Mouse (Mus musculus) gastrocnemius, adult 18-20 months (tissue): ENCODE data around the gene Zswim3. TPM values are rescaled to one million over a fixed set of nuclear protein-coding genes. Genes with fewer than 3 reads are reported as not detected.

Source experiments
- DNase-seq: peaks from one replicate; pipeline ENCODE4 v3.0.0; 2021; ENCODE audit warnings: low spot score
- long read RNA-seq, 2 experiments: library from polyadenylated mRNA; stranded (forward); transcript quantifications; one replicate each; pipeline ENCODE4 v2.0.0; 2021
- total RNA-seq, 2 experiments: library from RNA; stranded (reverse); gene quantifications; 2 replicates each; pipeline ENCODE4 v1.2.3; 2021

Zswim3 gene
- 1 to 10 TPM; 1.5 TPM for total RNA-seq
- long read RNA-seq, experiment 1, partial matches to known transcripts, result 0 of 1 reads
- long read RNA-seq, experiment 1, other reads (novel, unspliced or antisense), result 0 of 1 reads
- long read RNA-seq, experiment 2, partial matches to known transcripts, result 0 of 3 reads
- long read RNA-seq, experiment 2, other reads (novel, unspliced or antisense), result 1 of 3 reads

DNA sequence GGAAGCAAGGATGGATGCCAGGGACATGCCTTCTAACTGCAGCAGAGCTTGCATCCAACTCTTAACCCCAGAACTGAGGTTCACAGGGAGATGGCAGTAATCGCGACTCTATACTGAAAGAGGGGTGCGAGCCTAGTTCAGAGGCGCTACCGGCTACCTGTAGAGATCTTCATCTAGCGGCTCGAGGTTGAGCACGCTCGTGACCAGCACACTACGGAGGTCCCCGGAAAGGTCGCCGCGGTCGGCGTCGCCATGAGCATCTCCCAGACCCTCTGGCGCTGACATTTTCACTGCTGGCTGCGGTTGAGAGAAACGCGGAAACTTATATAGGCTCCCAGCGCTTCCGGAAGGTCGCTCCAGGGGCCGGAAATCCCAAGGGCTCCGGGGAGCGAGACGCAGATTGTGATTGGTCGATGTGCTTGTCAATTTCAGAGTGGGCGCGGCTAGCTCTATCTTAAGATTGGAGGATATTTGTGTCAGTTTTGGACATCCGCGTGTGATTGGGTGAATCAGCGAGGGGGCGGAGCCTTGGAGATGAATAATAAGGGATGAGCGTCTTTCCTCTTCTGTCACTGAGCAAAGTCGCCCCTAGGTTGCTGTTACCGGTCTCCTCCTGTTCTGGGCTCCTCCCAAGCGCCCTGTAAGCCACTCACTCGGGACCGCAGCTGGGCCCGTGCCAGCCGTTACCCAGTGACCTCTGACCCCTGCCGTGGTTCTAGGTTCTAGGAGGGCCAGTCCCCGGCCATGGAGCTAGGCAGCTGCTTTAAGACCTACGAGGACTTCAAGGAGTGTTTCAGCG is at the start of gene Zswim3, which contains the start of gene Acot8:
TSS of gene Zswim3 (plus strand) at position 566 of the 799 bp plus-strand sequence.
TSS of gene Acot8 (minus strand) at position 350 of the 799 bp plus-strand sequence.
- peak; percentile 99 for DNase-seq

DNA sequence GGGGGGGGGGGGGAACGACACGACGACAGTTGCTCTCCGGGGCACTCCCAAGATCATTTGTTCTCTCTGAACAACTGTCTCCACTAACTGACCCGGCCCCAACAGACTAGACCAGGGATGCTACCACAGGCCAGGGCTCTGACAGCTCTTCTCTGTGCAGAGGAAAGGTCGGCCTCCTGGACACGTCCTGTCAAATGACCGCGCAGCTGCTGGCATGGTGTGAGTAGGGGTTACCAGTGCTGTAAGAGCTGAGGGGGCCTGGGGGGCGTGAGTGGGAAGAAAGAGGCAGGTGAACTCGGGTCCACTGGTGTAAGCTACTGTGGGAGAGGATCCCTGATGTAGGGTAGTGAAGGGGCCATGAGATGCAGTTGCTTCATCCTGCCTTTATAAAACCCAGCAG is 47.1 kb upstream of the Zswim3 start:
- DNase-seq, result no peak

DNA sequence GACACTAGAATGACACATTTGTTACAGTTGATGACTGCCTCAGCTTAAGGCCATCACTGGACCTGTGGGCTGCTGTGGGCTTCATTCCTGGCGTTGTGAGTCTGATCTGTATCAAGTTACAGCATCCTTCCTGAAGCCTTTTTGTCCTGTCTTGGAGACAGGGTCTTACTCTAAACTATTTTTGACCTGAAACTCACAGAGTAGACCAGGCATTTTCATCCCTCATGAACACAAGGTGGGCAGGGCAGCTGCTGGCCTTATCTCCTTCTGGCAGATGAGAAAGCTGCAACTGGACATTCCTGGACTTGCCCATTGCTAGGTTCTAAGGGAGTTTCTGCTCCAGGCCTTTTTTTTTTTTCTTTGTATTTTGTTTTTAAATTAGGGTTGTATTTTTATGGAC is 46.2 kb upstream of the Zswim3 start:
- DNase-seq, result no peak

DNA sequence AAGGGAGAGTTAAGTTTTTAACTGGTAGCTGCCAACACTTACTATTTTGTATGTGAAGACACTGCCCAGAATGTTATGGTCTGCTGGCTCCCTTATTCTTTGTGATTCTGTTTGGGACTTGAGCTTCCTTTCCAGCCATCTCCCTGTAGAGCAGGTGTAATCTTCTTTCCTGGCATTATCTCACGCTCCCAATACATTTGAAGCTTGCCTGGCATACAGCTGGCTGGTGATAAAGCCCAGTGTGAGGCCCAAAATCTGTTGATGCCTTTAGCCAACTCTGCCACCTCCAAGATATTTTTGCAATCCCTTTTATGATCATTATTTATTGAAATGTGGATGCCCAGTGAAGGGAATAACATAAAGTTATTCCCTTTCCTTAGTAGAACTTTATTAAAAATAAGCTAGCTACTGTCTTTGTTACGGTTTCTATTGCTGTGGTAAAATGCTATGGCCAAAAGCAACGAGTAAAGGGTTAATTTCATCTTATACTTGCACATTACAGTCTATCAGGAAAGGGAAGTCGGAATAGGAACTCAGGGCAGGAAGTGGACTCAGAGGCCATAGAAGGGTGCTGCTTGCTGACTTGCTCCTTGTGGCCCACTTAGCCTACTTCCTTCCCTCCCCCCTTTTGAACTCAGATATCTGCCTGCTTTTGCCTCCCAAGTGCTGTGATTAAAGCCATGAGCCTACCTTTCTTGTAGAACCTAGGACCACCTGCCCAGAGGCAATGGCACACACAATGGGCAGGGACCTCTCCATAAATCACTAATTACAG is 44.7 kb upstream of the Zswim3 start:
- DNase-seq, result no peak

DNA sequence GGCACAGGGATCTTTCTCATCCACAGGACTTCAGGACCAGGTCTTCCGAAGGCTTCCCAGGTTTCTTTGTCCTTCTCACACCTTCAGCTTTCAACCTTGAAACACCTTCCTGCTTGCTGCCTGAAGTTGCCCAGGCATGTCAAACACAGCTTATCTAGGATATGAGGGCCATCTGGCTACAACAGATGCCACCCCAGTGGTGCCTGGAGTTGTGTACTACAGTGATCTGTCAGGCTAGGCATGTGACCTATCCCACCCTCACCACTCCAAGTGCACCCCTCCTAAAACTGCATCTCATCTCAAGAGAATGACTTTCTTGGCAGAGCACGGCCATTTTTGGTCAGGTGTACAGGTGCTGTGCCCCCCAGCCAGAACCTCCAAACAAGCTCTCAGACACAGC is 43.4 kb upstream of the Zswim3 start:
- DNase-seq, result no peak

DNA sequence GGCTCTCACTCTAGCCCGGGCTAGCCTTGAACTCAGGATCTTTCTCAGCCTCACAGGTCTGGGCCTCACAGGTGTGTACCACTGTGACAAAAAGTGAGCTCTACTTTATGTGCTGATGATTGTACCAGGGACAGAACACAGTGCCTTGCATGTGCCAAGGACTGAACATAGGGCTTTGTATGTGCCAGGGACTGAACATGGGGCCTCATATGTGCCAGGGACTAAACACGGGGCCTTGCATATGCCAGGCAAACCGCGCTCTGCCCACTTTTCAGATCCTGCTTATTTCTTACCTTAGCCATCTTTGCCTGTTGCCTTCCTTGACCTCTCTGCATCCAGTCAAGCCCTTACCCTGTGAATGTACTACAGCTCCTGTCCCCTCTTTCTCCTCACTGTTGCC is 42.9 kb upstream of the Zswim3 start:
- no peak for DNase-seq

DNA sequence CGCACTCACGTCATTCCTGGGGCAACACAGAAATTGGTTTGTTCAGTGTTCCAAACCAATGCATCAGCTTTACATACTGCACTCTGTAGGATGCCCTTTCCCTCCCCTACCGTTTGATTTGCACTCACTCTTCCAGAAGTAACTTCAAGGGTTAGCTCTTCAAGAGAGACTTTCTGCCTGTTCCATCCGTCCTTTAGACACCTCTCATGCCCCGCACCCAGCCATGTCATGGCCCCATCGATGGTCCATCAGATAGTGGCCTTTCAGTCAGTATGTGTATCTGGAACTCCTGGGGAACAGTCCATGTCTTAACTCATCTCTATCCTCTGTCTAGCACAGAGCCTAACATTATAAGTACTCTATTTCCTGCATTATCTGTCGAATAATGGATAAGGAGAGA is 42.3 kb upstream of the Zswim3 start:
- no peak for DNase-seq

DNA sequence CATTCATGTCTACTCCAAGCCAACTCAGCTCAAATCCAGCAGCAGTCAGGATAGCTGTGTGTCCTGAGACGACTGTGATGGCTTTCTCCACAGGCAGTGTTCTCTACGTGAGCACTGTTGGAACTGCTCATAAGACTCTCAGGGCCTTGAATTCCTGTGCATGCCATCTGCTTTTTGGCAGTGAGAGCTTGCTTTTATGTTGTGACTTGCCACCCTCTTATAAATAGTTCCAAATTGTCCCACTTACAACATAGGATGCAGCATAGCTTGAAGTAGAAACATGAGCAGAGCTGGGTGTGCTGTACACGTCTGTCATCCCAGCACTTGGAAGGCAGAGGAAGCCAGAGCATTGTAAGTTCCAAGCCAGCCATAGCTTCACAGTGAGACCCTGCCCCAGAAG is 39.1 kb upstream of the Zswim3 start:
- DNase-seq, result no peak

DNA sequence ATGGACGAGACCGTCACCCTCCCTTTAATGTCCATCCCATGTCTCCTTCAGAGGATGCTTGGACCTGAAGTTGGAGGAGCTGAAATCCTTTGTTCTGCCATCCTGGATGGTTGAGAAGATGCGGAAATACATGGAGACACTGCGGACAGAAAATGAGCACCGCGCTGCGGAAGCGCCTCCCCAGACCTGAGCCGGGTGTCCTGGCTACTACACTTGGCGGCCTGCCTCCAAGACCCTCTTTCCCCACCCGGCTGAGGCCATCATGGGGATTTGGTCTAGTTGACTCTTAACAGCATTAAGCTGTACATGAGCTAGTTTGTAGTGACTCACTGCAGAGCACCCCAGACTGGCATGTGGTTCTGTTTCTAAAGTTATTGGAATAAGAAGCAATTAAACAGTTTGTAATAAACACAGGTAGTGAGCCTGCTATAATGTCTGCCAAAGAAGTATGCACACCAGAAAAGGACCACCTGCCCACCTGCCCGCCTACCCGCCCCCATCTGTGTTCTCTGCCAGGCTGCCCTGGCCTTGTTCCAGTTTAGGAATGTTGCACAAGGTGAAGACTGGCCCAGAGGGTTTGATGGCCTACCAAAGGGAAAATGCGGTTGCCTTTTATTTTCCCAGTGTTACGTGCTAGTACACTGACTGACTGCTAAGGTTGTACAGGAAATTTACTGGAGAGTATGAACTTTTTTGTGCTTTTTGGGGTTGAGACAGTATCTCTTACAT is 36.9 kb upstream of the Zswim3 start:
- DNase-seq, result no peak

DNA sequence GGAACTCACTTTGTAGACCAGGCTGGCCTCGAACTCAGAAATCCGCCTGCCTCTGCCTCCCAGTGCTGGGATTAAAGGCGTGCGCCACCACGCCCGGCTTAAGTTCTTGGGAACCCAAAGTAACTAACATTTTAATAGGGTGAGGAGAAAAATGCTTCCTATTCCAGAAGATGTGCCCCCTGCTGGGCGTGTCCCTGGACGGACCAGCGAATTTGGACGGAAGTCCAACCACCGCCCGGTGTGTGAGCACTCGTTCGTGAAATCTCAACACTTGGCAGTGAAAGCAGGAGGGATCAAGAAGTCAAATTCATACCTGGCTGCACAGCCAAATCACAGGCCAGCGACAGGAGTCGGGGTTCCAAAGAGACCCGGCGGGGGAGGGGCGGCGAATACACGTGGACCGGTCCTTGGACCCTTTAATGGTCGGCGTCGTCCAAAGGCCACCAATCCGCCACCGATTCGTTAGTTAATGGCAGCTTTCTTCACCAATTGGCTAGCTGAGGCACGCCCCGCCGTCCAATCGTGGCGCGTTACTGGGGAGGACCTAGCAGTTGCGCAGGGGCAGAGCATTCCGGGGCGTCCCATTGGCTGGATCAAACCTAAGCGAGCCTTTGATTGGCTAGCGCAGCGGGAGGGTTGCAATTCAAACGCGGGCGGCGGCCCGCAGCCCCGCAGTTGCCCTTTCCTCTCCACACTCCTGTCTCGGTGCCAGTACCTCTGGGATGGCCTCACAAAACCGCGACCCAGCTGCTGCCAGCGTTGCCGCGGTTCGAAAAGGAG is 35.5 kb upstream of the Zswim3 start, which contains the start of gene Ube2c:
TSS of gene Ube2c (plus strand) at position 641 of the 780 bp plus-strand sequence.
- peak; percentile 99 for DNase-seq

DNA sequence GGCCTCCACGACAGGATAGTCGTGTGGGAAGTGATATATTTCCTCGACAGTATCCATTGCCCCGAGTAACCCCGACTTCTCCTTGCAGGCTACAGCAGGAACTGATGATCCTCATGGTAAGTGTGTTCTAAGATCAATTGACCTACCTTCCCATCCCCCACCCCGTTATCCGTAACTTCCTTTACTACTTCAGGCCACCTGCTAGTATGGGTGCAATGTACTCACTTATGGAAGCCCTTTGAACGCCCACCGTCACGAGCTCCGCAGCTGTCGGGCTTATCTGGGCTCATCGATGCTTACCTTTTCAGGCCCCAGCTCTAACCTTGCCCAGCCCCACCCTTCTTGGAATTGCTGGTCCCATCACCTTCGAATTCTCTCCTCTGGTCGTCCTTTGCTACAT is 34.6 kb upstream of the Zswim3 start:
- DNase-seq, result no peak

DNA sequence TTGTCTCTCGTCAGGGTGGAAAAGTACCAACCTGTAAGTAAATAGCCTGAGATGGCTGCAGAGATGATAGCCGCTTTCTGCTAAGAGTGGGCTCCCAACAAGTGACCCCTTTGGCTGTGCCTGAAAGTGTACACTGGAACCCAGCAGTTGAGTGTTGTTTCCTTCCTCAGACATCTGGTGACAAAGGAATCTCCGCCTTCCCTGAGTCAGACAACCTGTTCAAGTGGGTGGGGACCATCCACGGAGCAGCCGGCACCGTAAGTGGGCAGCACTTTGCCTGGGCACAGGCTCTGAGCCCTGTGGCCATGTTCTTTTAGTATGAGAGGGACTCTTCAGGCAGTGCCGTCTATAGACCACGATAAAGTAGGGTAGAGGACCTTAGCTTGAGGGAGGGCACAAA is 33.8 kb upstream of the Zswim3 start:
- DNase-seq, result no peak

DNA sequence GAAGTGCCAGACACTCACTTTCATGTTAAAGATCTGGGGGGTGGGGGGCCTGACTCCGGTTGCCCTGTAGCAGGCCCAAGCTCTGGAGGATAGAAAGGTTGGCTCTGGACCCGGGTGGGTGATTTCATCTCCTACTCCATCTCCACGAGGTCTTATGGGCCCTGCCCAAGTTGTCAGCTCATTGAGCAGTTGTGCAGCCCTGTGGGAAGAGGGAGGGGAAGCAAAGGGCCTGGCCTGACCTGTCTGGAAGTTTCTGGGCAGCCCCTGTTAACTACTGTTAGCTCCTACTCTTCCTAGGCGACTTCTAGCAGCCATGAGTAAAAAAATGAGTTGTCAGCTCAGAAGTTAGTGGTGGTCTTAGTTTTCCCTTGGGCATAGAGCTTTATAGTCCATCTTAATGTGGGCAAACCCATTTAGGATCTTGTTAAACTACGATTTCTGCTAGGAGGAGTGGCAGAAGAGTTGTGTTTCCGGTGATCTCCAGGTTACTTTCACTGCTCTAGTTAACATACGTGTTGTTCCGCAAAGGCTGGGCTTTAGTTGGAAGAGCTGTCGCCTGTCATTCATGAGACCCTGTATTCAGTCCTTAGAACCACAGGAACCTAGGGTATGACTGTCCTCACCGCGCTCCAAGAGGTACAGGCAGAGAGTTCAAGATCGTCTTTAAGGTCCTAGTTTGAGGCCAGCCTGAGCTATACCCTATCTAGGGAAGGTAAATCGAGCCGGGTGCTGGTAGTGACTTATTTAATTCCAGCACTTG is 31.5 kb upstream of the Zswim3 start:
- no peak for DNase-seq

DNA sequence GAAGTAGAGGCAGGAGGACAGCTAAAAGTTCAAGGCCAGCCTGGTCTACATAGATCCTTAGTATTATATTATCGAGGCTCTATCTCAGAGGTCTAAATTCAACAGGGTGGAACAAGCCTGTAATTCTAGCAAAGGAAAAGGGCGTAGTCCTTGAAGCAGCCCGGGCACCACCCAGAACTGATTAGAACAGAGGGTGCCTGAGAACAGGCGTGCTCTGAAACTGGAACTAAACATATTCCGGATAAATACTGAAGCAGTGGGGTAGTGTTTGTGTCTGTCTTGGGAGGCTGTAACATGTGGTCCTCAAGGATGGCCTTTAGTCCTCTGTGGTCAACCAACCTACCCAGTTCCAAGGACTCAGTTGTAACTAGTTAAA is 30.9 kb upstream of the Zswim3 start:
- no peak for DNase-seq

DNA sequence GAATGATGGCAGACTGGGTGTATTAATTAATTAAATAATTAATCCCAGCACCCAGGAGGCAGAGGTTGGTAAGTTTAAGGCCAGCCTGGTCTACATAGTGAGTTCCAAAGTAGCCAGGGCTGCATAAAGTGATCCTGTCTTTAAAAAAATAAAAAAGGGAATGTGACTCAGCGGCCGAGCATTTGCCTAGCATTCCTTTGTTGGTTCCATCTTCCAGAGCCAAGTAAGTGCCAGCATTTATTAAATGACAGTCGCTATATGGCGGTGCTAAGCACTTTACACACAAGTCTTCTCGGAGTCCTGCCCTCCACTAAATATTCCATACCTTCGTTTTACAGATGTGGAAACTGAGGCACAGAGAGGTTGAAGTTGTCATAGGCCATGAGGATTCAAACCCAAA is 28.8 kb upstream of the Zswim3 start:
- DNase-seq, result no peak

DNA sequence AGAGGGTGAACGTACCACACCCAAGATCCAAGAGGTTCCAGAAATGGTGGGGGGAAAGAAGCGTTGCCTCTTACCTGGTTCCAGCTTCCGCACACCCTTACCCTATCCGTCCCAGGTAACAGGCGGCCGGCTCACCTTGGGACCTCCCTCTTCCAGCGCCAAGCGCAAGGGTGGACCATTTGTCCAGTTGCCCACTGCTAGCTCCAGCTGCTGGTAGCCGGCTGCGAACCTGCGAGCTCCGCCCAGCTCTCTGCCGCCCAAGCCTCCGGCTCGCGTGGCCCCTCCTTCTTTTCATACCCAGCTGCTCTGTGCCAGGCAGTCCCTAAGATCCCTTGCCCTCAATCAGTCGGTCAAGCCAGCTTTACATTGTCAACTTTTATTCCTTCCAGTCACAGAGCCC is 28.1 kb upstream of the Zswim3 start:
- no peak for DNase-seq

DNA sequence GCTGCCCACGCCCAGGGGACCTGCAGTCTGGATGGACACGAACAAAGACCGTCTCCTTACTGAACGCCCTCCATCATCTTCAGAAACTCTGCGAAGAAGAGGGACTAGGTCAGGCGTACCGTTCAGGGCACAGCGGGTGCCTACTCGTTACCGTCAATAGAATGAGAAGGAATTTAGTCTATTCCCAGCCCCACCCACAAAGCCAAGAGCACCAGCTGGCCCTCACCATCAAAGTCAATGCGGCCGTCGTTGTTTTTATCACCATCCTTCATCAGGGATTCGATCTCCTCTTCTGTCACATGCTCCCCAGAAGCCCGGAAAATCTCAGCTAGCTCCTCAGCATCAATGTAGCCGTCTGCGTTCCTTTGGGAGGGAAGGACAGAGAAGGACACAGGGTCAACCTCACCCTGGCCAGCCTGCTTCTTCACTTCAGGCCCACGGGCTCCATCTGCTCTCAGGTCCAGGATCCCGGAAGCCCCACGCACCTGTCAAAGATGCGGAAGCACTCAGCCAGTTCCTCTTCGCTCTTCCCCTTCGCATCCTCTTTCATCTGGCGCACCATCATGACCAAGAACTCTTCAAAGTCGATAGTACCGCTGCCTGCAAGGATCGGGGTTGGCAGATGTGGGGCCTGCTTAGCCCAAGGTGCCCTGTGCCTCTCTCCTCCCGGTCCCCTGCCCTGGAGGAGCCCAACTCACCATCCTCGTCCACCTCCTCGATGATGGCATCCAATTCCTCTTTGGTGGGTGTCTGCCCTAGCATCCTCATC is 27.5 kb upstream of the Zswim3 start:
- no peak for DNase-seq

DNA sequence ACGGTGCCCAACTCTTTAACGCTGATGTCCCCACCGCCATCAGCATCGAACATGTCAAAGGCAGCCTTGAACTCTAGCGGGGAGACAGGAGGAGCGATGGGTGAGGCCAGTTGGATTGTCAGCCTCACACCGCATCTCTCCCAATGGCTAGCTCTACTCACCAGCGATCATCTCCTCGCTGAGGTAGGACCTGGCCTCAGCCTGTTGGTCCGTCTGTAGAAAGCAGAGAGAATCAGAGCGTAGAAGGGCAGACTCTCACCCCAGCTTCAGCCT is 26.9 kb upstream of the Zswim3 start:
- no peak for DNase-seq

DNA sequence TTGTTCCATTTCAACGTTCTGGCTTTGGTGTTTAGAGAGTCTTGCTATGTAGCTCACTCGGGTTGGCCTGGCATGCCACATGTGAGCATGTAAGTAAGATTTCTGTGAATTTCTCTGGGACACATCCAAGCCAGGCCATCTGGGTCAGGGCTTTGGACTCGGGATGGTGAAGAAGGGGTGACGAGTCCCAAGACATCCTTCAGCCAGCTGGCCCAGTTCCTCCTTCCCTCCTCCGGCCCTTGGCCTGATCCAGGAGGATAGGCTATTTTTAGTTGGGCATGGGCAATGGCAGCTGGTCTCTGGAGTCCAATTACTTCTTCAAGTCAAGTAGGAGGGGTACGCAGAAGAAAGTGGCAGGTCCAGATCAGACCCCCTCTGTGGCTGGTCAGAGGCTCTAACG is 26.1 kb upstream of the Zswim3 start:
- peak; percentile 84 for DNase-seq
